Mouse (Mus musculus) thymus, postnatal 25 days (tissue): ENCODE measurements at regions not wholly inside any gene's neighbourhood (a gene's known extent, or its start where the extent isn't known, plus 50 kb on each side); places are given as distances from the start of the nearest gene placed in this dataset.

Experiments used
- DNase-seq: peaks from one replicate; pipeline ENCODE4 v3.0.0; 2022

DNA sequence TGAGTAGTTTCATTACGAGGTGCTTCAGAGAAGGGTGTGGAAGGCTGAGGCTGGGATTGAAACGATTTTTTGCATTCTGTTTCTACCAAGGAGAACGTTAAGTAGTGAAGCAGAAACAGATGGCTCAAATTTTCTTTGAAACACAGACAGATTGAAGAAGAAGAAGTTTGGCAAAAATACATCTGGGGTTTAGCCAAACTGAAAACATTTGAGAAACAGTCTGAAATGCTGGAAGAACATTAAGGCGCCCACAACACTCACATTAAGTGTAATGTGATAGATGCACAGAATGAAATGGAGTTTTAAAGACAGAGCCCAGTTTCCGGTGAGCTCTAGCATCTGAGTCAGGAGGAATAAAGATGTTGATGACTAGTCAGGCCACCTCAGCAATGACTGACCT is 275.5 kb downstream of the Gm5447 start:
- DNase-seq = no peak

DNA sequence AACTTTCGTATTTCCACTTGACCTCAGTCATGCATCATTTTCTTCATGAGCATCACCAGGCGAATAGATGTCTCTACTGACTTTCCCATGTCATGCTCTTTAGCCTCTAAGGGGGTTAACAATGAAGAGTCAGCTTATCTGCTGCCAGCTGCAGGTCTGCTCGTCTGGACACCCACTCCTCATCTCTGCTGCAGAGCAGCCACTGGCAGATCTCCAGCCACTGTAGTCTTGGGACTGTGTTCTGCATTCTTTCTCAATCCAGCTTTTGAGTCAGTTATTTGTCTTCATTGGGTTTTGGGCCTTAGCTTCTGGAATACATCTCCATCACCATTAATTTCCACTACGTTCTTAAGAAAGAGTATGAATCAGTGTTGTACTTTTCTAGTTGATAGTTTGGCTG is 280.0 kb downstream of the Gm5447 start:
- DNase-seq = no peak

DNA sequence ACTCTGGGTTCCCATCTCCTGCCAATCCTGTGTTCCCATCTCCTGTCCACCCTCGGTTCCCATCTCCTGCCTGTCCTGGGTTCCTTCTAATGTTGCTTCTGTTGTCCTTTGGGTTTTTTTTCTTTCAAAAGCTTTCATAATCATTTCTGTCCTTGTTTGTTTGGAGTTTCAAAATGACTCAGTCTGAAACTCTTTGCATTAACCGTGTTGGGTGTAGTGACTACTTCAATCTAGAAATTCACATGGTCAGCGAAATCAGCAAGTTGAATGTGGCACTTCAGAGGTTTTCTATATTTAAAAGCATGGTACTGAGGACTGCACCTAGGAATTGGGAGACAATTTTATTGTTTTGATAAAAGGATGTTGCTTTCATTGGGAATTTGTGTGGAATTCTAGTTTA is 280.7 kb downstream of the Gm5447 start:
- no peak for DNase-seq

DNA sequence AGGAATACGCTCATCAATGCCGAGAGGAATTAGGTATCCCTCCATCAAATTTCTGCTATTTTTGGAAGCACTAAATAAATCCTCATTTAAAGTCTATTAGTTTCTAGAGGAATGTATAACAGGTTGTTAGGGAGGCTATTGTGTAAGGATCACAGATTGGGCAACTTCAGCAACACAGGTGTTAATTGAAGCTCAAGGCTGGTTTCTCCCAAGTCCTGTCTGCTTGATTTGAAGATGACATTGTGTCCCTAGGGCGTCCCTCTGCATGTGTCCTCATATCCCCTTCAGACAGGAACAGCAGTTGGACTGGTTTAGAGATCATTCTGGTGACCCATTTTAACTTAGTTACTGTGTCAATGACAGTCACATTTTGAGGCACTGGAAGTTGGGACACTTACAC is 281.5 kb downstream of the Gm5447 start:
- DNase-seq = no peak

DNA sequence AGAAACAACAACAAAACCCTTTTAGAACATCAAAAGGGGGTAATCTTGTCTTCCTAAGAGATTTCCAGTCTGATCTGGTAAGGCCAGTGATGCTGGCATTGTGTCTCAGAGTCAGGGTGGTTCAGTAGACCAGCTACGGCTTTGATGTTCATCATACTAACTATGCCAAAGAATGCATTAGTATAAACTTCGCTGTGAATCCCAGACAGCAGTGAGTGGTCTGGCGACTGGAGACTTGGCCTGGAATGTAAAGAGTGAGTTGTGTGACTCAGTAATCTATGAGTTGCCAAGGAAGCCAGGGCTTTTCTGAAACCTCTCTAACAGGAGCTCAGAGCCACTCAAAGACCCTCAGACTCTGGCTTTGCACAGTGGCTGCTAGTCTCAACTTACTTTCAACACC is 288.1 kb upstream of the Foxq1 start:
- no peak for DNase-seq

DNA sequence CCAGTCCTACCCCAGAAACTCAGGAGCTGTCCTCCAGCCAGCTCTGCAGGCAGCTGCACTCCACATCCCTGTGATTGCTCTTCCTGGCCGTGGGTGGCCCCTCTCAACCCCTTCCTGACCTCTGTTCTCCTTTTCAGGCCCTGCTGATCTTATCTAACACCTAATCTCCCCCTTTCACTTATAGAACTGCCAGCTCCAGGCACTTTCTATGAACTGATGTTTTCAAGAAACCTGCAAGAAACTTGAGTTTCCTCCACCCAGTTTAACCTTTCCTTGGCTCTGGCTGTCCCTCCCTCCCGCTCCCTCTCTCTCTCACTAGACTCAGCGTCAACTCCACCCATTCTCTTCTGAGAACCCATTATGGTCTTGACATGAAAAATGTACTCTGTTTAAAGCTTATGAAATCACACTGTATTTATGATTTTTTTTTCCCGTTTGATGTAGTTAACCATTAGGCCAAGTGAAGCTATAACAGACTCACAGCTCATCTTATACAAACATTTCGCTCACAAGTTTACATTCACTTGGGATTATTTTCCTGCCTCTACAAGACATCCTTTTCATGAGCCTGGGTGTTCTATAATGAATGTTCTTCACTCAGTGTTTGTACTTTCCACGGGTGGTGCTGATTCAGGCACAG is 279.8 kb upstream of the Foxq1 start:
- DNase-seq = no peak

DNA sequence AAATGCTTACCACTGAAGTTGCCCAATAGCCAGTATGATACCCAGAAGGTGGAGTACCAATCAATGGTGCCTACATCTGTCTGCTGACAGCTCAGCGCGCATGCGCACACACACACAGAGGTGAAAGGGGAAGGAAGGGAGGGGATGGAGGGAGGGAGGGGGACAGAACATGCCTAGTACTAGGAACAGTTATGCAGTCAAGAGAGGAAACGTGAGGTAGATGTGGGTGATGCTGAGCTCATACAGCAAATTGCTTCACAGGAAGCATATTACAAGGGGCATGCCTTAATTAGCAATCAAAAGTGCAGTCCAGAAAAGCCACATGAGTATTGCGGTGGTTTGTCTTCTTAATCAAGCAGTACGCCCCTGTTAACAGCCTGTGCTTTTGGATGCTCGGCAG is 265.3 kb upstream of the Foxq1 start:
- no peak for DNase-seq

DNA sequence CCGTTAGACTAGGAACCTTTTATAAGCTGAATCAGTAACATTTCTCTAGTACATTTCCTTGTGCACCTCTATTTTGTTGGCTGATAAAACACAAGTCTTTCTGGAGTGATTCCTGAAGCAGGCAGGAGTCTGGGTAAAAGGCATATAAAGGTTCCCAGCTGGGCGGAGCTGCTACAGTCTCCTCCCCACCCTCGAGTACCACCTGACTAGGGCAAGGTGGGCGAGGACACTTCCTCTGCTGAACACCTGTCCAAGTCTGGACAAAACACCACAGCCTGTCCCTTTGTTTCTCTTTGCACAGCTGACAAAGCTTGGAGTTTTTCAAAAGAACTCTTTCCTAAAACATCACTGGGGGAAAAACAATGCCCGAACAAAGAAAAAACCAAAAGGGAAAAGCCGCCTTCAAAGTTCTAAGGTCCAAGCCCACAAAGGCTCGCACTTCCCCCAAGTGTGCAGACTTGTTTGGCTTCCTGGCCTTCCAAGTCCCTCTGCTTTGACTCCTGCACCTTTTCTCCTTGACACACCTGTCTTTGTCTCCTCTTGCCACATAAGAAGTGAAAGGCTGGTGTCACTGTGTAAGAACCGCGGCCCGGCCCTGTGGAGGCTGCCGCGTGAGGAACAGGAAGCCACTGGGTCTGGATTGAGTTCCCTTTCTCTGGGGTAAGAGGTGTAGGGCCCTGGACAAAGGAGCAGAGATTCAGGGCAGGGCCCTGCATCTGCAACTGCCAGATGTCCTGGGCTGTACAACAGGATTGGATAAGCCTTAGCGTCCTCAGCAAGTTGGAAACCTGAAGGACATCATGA is 263.1 kb upstream of the Foxq1 start:
- DNase-seq = no peak

DNA sequence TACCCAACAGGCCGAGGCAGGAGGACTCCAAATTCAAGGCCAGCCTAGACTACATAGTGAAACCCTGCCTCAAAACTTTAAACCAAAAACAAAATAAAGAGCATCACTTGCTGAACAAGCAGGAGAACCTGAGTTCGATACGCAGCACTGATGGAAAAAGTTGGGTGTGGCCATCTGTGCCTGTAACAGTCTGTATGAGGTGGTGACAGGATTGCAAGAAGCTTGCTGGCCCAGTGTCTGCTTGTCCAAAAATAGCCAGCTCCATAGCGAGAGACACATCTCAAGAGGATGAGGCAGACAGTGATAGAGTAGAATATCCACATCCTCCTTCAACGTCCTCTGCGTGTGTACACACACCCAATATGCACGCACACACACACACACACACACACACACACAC is 261.9 kb upstream of the Foxq1 start:
- no peak for DNase-seq

DNA sequence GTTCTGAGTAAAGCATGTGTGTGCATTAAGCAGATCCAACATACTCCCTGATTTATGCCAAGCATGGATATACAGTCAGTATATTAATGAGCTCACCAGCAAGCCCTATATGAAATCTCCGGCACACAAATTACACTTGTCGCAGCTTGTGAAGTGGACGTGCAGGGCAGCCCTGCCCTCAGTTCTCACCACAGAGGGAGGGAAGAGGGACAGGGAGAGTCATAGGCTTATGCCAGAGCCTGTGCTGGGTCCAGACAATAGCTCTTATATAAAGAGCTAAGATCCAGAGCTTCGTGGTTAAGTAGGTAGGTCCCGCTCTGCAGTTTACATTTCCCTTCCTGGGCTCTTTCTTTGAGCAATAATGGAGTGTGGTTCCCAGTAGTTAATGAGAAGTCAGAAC is 252.7 kb upstream of the Foxq1 start:
- DNase-seq = no peak

DNA sequence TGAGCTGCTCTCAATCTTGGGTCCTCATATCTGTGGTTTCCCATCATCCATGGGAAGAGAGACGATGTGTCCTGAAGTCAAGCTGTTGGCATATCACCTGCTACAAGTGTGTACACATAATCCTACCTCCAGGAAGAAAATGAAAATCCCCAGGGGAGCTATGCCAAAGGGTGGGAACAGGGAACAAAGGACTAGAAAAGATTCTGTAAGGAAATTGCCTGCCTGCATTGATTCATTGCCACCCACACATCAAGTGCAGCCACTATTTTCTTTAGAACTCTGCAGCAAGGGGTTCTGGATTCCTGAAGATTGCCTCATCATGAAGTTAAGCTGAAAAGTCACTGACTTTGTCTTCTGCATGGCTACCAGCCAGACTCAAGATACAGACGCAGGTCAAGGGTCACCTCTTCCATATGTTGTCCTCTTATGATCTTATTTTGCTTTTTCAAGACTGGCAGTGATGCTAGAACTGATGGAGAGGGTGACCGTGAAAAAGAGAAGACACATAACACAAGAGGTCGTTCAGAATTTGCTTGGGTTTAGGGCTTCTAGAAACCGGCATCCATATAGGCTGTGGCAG is 251.6 kb upstream of the Foxq1 start:
- no peak for DNase-seq

DNA sequence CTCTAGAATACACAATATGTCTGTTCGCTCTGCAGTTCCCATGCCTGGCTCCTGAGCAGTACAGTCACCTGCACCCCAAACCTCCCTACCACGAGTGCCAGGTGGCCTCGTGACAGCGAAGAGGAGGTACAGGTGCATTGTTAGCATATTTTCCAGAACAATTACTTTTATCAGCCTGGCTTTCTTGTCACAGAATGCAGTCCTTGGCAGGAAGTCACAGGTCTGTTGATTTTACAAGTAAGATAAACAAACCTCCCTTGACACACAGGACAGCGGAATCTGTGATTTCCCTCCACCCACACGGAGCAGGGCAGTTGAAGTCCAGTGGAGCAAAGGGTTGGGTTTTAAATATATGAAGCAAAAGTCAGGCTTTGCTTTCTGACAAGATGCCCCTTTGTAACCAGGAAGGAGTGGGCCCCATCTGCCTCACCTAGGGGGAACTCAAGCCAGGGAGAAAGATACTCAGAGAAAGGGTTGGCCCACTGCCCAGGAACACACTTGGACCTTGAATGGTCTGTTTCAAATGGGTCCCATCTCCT is 246.8 kb upstream of the Foxq1 start:
- no peak for DNase-seq

DNA sequence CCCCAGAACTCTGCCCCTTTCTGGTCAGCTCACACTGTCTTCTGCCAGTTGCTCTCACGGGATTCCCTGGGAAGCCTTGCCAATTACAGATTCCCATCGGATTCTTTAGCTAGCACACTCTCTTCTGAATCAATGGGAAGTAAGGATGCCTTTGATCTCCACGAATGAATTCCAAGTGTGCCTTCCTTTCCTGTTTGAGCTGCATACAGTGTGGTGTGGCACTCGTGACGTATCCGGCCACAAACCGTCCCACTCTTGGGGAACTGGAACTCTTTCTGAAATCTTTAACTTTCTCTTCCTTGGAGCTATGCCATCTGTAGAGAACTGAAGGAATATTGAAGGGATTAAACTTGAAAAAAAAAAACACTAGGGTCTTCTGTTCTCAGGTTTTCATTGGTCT is 243.2 kb upstream of the Foxq1 start:
- no peak for DNase-seq

DNA sequence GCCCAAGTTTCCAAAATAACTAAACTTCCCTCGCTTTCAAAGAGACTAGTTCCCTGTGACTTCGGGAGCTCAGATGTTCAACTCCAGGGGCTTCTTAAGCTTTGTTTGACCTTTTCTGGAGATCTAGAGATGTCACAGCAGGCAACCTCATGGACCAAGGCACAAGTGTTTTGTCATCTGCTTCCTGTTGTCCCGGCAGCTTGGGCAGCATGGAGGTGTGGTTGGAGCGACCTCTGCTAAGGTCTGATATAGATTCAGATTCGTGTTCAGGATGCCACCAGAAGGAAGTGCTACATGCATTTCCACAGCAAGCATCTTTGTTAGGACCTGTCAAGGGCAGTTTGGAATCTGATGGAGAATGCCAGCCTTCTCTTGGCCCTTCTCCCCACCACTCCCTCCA is 242.1 kb upstream of the Foxq1 start:
- DNase-seq = no peak

DNA sequence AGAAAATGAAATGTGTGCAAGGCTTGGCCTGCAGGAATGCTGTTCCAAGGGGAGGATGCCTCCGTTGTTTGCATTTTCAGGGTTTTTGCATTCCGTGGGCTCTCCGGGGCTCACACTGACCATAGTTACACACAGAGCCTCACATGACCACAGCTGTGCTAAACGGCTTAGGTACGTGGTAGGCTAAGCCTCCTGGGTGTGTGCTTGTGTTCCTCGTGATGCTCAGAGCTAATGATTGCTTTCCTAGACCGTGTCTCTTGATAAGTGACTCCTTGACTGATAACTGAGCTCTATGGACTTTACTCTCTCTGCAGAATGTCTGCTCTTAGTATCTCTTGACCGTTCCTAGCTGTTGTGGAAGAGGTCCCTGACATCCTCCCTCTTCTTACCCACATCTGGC is 238.9 kb upstream of the Foxq1 start:
- DNase-seq = no peak

DNA sequence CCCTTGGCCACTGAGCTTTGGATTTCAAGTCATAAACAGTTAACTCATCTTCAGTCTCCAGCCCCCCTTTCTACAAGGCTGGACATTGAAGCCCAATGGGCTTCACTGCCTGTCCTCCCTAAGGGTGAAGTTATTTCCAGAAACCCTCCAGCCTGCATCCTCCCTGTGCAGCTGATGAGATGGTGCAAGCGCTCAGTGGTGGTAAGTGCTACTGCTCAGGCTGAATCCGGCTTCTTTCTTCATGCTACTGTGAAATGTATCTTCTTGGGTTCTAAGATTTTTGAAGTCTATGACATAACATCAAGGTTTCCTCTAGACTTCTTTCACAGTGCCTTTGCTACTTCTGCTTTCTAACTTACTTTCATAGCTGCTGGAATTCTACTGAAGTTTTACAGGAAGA is 237.9 kb upstream of the Foxq1 start:
- DNase-seq = no peak

DNA sequence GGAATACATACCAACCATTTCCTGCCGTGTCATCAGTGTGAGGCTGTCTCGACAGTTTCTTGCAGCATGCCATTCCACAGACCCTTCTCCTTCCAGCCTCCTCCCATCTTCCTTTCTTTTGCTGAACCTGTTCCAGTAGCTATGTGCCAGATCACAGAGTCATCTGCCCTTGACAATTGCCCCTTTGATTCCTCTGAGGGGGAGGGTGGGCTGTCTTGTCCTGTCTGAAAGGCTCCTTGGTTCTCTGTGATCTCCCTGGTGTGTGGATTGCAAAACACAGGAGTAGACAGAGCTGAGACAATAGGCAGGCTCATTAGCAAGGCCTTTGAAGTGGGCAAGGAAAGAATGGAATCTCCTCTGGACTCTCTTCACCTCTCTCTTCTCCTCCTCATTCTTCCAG is 234.5 kb upstream of the Foxq1 start:
- DNase-seq = no peak

DNA sequence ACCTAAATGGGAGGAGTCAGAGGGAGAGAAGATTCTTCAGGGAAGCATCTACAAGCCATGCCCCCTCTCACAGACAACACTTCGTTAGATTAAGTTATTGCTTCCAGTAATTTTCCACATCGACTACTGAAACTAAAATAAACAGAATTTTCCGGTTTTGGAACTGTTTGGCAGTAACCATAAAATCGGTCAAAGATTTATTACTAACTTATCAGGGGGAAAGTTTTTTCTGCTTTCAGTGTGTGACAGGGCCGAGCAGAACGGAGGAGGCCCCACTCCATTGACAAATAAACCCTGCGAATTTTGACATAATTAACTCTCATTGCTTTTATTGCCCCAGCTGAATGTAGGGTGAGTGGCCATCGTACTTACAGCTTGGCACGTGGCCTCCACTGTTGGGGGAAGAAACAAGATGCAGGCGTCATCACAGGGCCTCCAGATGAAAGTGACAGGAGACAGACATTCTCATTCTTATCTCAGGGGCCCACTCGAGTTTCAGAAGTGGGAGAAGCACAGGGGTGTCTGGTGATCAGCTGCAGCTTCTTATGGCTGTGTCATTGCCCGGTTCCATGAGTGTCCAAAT is 229.6 kb upstream of the Foxq1 start:
- no peak for DNase-seq

DNA sequence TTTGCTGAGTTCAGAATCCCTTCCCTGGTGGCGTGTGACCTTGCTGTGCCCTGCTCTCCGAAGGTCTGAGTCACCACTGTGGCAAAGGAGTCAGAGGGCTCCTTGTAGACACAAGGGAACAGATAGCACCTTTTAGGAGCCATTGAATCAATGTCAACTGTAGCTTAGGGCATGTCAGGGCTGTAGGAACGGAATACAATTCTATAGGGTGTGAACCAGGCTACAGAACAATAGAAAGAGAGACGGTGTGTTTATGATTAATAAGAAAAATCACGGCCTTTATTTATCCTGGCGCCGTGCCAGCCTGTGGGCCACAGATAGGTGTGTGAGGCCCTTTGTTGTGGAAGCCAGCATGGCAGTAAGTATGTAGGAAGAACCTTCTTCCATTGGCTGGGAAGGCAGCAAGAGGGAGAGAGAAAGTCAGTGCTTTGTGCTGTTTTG is 228.4 kb upstream of the Foxq1 start:
- no peak for DNase-seq

DNA sequence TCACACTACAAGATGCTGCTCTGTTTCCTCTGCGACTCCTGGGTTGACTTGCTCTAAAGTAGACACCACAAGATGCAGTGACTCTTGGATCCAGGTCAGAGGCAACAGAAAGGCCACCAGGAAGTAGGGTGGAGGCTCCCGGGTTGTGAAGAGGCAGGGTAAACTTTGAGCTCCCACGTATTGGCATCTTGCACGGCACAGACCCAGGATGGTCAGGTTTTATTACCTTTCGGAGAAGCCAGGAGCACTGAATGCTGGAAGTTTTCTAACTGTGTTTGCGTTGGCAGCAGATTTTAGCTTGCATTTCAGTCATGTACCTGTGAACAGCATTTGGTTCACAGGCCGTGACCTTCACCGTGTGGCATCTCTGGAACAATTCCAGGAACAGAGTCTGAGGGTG is 227.2 kb upstream of the Foxq1 start:
- no peak for DNase-seq

DNA sequence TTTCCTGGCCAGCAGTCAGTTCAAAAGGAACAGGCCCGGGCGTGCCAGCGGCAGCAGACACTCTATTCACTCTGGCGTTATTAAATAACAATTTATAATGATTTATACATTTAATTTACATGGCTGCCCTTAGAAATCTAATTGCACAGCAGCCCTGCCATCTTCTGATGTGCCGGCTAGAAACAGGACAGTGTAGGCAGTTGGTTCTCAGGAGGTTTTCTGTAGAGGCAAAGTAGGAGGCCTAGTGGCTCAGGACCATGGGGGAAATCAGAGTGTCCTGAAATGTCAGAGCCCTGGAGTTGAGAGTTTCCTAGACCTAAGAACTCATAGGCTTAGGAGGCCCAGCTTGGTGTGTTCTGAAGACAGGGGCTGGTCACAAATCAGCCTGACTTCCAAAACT is 225.2 kb upstream of the Foxq1 start:
- no peak for DNase-seq

DNA sequence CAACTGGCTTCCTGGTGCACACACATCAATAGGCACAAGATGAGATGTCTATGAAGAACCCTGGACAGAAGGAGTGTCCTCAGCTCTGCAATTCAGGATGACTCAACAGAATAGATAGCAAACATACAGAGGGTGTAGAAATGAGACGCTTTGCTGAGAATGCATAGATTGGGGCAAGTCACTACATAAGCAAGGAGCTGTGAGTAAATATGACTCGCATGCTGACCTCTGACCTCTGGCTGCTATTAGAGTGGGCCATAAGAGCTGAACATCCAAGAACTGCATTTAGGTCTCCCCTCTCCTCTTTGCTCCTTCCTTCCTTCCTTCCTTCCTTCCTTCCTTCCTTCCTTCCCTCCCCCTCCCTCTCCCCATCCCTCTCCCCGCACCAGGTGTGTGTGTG is 221.0 kb upstream of the Foxq1 start:
- DNase-seq = no peak

DNA sequence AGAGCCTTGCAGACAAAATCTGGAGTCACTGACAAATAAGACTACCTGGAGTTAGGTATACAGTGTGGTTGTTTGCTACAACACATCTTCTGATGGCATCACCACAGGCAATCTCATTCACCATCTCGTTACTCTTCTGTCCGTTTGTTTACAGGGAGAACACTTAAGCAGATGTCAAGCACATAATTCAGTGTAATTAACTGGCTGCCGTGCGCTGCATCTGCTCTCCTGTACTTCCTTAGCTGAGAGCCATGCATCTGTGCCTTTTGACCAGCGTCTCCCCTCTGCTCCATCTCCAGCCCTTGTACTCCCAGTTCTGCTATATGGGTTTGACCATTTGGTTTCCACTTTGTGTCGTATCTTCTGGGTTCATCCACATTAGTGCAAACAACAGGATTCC is 218.3 kb upstream of the Foxq1 start:
- no peak for DNase-seq

DNA sequence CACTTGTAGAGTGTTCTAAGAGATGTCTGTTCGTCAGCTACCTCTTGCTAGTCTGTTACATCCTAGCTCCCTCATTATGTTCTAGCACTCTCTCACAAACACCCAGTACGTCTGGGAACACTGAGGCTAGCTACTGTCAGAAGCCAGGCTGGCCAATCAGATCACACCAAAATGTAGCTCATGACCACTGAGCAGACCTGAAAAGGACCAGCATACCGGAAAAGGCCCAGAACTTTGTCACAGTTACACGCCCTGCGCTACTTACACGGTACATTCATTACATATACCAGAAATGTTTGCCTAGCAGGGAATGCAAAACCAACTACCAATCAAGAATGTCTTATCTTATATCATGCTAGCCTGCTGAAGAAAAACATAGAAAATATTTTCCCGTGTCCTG is 216.5 kb upstream of the Foxq1 start:
- no peak for DNase-seq
